Mouse (Mus musculus) midbrain, embryonic 11.5 days (tissue): Measurements from ENCODE around the gene Snap91. TPM values are rescaled to one million over a fixed set of nuclear protein-coding genes. Genes with fewer than 3 reads are reported as not detected.

ENCODE experiments used
- ATAC-seq: fragments of 200-750 bp; cut with Nextera tagmentation; 2 replicates; pipeline ENCODE4 v1.8.0; 2017; ENCODE audit warnings: moderate TSS enrichment, moderate library complexity; ENCODE audit not compliant: low FRiP score
- DNase-seq: peaks from one replicate; pipeline ENCODE4 v3.0.0; 2015; ENCODE audit warnings: low spot score; ENCODE audit errors: missing footprints
- H3K27ac ChIP-seq: fragments of 300-500 bp; sonication (generic); 2 replicates; pipeline ENCODE4 v1.5.1; 2014; ENCODE audit warnings: low read depth, low read length
- H3K27me3 ChIP-seq: fragments of 300-500 bp; sonication (generic); 2 replicates; pipeline ENCODE4 v1.6.1; 2014; ENCODE audit warnings: mild to moderate bottlenecking, low read length, moderate library complexity, mixed read lengths; ENCODE audit not compliant: control insufficient read depth, insufficient read depth
- H3K36me3 ChIP-seq: fragments of 300-500 bp; sonication (generic); 2 replicates; pipeline ENCODE4 v1.6.1; 2014; ENCODE audit warnings: mild to moderate bottlenecking, low read length, moderate library complexity, mixed read lengths; ENCODE audit not compliant: control insufficient read depth, insufficient read depth
- H3K4me1 ChIP-seq: fragments of 300-500 bp; sonication (generic); 2 replicates; pipeline ENCODE4 v1.6.1; 2014; ENCODE audit warnings: low read length; ENCODE audit not compliant: control insufficient read depth, insufficient read depth
- H3K4me2 ChIP-seq: fragments of 300-500 bp; sonication (generic); 2 replicates; pipeline ENCODE4 v1.6.1; 2014; ENCODE audit warnings: mild to moderate bottlenecking, moderate library complexity
- H3K4me3 ChIP-seq: fragments of 300-500 bp; sonication (generic); 2 replicates; pipeline ENCODE4 v1.5.1; 2014; ENCODE audit warnings: low read depth, low read length
- H3K9ac ChIP-seq: fragments of 300-500 bp; sonication (generic); 2 replicates; pipeline ENCODE4 v1.6.1; 2014; ENCODE audit warnings: low read length
- H3K9me3 ChIP-seq: fragments of 300-500 bp; sonication (generic); 2 replicates; pipeline ENCODE4 v1.6.1; 2016; ENCODE audit warnings: low read length; ENCODE audit not compliant: control insufficient read depth
- WGBS: fragments of 180-500 bp; shearing (Covaris S2); extraction: QIAGEN DNeasy Blood & Tissue Kit; methylation state at CpG from one replicate; pipeline ENCODE4 v1.1.7; 2014; 5-methylcytosine and 5-hydroxymethylcytosine counted together
- polyA plus RNA-seq: library from polyadenylated mRNA; unstranded; fragments of >200 nt; fragmentation: Nextera tagmentation; extraction: Ambion mirVana; gene quantifications from 2 replicates; pipeline ENCODE4 v1.2.1, GENCODE M21; 2014

Gene Snap91
- polyA plus RNA-seq, 1 experiment from 2014 or later: 12.2 TPM

DNA sequence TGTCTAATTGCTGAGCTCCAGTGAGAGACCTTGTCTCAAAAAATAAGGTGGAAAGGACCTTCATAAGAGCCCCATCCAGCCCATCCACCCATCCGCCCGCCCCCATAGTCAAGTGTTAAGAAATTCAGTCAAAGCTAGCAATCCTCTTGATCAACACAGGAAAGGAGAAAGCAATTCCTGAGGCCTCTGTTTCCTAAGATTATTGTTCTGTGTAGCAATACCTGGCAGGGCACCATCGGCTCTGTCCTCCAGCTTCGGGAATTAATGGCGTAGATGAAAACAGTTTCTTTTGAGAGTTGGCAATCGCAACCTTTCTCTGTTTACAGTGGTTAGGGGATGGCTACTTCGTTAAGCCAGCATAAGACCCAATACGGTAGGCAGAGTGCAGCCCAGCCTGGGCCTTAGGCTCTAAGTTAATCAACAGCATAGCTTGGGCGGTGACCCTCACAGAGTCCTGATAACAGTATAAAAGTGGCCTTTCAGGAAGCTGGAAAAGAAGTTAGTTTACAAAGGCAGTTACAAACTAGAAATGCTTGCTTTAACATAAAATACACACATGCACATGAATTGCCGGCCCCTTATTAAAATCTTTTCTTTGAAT is 152.1 kb downstream of the Snap91 start:
- H3K9ac ChIP-seq: no peak overlapping the region
- ATAC-seq (no peak), DNase-seq (no peak)
- no peak overlapping the region for H3K27ac ChIP-seq
- H3K27me3 ChIP-seq: no peaks in the 10 kb centered on the region
- no peaks in the 10 kb centered on the region for H3K36me3 ChIP-seq
- no peak overlapping the region for H3K4me2 ChIP-seq
- WGBS: 87% methylated on average over 10 of the region's 10 CpGs
- no peaks in the 10 kb centered on the region for H3K9me3 ChIP-seq
- H3K4me3 ChIP-seq: no peak overlapping the region
- no peaks in the 10 kb centered on the region for H3K4me1 ChIP-seq

DNA sequence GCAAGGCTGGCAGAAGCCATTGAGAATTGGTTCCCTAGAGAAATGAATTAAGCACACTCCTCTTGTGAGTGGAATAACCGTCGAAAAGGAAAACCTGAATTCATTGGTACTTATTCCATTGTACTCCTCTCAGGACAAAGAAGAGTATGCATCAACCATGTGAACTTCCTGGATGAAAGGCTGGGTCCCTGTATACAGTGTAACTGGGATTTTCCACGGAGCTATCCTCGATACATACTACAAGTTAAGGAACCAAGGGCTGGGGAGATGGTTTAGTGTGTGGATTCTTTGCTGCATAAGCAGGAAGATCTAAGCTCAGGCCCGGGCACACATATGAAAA is 154.1 kb downstream of the Snap91 start:
- ATAC-seq: no peak
- H3K27ac ChIP-seq: no peak overlapping the region
- no peak overlapping the region for H3K9ac ChIP-seq
- no peaks in the 10 kb centered on the region for H3K27me3 ChIP-seq
- 86% methylated on average over 5 of the region's 5 CpGs for WGBS
- no peaks in the 10 kb centered on the region for H3K4me1 ChIP-seq
- H3K4me3 ChIP-seq: no peak overlapping the region
- H3K4me2 ChIP-seq: no peak overlapping the region
- H3K9me3 ChIP-seq: no peaks in the 10 kb centered on the region
- no peak for DNase-seq
- H3K36me3 ChIP-seq: no peaks in the 10 kb centered on the region

DNA sequence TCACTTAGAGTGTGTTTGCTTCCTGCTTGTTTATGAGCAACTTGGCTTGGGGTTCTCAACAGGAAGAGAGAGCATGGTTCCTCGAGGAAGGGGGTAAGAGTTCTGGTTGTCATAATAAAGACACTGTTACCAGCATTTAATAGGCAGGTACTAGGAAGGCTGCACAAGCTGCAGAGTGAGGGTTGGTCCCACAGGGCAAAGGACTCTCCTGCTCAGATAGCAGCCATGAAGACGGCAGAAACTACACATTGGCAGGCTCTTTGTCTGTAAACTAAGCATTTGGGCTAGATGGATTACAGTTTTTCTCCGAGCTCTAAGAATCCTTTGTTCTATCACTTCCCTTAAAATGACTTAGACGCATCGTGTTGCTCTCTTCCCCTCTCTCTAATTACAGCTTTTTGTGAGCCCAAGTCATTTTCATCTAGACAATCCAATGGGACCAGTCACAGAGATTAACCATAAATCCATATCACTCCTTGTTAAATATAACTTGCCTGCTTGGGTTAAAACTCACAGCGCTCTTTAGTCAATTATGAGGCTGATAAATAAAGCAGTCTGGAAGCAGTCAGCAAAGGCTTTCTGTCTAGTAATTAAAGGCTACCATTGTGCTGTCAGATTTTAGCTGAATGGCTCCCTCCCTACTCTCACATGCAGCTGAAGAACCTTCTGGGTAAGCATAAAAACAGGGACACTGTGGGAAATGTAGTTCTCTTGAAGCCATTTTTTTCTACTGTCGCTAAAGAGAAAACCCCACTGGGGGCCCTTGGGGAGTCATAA is 154.7 kb downstream of the Snap91 start:
- Histone ChIP-seq H3K9me3 (no peaks in the 10 kb centered on the region), H3K36me3 (no peaks in the 10 kb centered on the region), H3K4me3 (no peak overlapping the region), H3K27me3 (no peaks in the 10 kb centered on the region), H3K27ac (no peak overlapping the region), H3K4me1 (no peaks in the 10 kb centered on the region), H3K9ac (no peak overlapping the region), H3K4me2 (no peak overlapping the region)
- no peak for ATAC-seq
- 73% methylated on average over 7 of the region's 7 CpGs for WGBS
- no peak for DNase-seq

DNA sequence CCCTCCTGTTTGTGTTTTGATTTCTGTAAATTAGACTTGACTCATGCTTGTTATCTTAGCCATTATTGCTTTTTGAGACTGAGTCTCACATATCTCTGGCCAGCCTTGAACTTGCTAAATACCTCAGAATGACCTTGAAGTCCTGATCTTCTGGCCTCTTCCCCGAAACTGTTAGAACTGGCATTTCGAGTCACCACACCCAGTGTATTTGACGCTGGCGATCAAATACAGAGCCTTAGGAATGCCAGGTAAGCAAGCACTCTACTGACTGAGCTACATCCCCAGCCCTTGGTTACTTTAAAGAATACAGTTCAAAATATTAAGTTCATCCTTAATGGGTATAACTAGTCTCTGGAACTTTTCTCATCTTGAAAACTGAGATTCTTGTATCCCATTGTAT is 155.4 kb downstream of the Snap91 start:
- Histone ChIP-seq H3K27ac (no peak overlapping the region), H3K4me3 (no peak overlapping the region), H3K36me3 (no peaks in the 10 kb centered on the region), H3K4me1 (no peaks in the 10 kb centered on the region), H3K27me3 (no peaks in the 10 kb centered on the region), H3K9me3 (no peaks in the 10 kb centered on the region), H3K4me2 (no peak overlapping the region), H3K9ac (no peak overlapping the region)
- 89% methylated on average over 4 of the region's 4 CpGs for WGBS
- DNase-seq (no peak), ATAC-seq (no peak)

DNA sequence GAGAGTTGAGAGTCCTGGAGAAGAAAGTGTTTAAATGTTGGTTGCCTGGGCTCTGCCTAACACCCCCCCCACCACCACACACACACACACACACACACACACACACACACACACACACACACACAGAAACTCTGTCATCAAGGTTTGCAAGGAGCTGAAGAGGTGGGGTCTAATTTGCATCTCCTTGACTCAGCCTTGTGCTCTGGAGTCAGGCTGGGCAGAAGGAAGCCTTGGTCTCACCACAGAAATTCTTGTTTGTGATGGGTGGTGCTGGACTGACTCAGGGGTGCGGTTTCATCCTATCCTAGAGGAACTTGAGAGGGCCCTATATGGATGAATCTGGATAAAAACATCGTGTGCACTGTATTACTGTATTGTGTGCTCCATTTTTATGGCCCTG is 159.7 kb downstream of the Snap91 start:
- Histone ChIP-seq H3K9ac (no peak overlapping the region), H3K9me3 (no peaks in the 10 kb centered on the region), H3K4me3 (no peak overlapping the region), H3K27ac (no peak overlapping the region), H3K36me3 (no peaks in the 10 kb centered on the region), H3K27me3 (no peaks in the 10 kb centered on the region), H3K4me1 (no peaks in the 10 kb centered on the region), H3K4me2 (no peak overlapping the region)
- ATAC-seq (no peak), DNase-seq (no peak)
- 87% methylated on average over 2 of the region's 2 CpGs for WGBS

DNA sequence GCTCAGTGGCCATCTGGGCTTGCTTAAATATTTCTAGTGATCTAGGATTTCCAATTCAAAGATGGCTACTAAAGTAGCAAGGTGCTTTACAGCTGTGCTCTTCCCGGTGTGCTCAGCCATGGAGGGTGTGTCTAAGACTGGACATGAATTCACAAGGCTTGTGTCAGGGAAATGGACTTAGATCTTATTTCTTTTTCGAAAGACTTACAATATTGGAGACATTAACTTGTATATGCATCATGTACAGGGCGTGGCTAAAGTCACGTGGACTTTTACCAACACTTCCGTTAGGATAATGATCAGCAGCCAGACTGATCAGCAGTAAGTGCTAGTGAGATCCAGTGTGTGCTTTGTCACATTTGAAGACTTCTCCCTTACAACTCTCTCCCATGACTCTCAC is 160.2 kb downstream of the Snap91 start:
- DNase-seq (no peak), ATAC-seq (no peak)
- no peaks in the 10 kb centered on the region for H3K27me3 ChIP-seq
- H3K27ac ChIP-seq: no peak overlapping the region
- no peaks in the 10 kb centered on the region for H3K36me3 ChIP-seq
- H3K9me3 ChIP-seq: no peaks in the 10 kb centered on the region
- 84% methylated on average over 5 of the region's 5 CpGs for WGBS
- H3K4me1 ChIP-seq: no peaks in the 10 kb centered on the region
- no peak overlapping the region for H3K4me2 ChIP-seq
- no peak overlapping the region for H3K4me3 ChIP-seq
- H3K9ac ChIP-seq: no peak overlapping the region

DNA sequence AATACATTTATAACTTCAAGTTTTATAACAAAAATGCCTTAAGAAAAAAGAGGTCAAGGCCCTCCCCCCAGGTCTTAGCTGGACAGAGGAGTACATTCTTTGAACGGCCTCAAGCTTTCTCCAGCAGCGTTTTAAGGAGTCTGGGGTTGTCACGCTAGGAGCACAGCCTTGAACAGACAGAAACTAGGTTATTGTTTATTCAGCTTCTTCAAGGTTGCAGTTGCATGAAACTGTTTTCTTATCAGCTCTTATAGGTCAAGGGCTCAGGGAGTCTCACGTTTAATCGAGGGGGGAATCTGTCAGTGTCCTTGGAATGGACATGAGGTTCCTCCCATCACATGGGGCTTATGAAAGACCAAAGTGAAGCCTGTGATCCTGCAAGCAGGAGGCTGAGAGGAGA is 163.3 kb downstream of the Snap91 start:
- no peak overlapping the region for H3K4me3 ChIP-seq
- 78% methylated on average over 5 of the region's 5 CpGs for WGBS
- no peak overlapping the region for H3K9ac ChIP-seq
- no peaks in the 10 kb centered on the region for H3K36me3 ChIP-seq
- H3K4me1 ChIP-seq: no peaks in the 10 kb centered on the region
- ATAC-seq (no peak), DNase-seq (no peak)
- no peaks in the 10 kb centered on the region for H3K27me3 ChIP-seq
- H3K4me2 ChIP-seq: no peak overlapping the region
- no peaks in the 10 kb centered on the region for H3K9me3 ChIP-seq
- H3K27ac ChIP-seq: no peak overlapping the region

DNA sequence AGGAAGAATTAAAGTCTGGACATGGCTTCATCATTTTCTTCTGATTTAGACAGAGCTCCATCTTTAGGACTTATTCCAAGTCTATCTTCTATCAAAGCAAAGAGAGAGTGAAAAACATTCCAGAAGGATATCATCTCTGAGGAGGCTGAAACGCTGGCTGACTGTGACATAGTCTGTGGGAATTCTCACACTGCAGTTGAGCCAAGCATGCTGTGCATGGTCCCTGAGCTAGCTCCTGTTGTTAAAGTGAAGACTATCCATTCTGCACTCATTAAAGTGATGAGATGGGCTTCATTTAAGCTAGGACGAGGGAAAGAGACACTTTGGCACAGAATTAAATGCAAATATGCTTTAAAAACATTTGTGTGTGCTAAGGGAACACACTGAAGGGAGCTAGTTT is 163.9 kb downstream of the Snap91 start:
- Histone ChIP-seq H3K9me3 (no peaks in the 10 kb centered on the region), H3K9ac (no peak overlapping the region), H3K4me1 (no peaks in the 10 kb centered on the region), H3K4me3 (no peak overlapping the region), H3K4me2 (no peak overlapping the region), H3K27ac (no peak overlapping the region), H3K27me3 (no peaks in the 10 kb centered on the region), H3K36me3 (no peaks in the 10 kb centered on the region)
- DNase-seq: no peak
- ATAC-seq: no peak
- 59% methylated on average over 2 of the region's 2 CpGs for WGBS
